Mouse (Mus musculus): ENCODE results near the gene P4htm.
A peak's percentile ranks its signal among the peaks of the same experiment; 100 is the strongest.

The P4htm gene

GRCm38 (mm10) chr9:108577025-108577424, 20.4 kb downstream of the P4htm start:
- DNase-seq, result no peak

- DNase-seq, result no peak
Measured at GRCm38 (mm10) chr9:108575321-108576297, 21.9 kb downstream of the P4htm start.

- no peak for DNase-seq
Measured at GRCm38 (mm10) chr9:108574921-108575320, 22.5 kb downstream of the P4htm start.

GRCm38 (mm10) chr9:108573774-108574690, 23.4 kb downstream of the P4htm start:
- peak in 1 of 2 experiments; percentile 44 for DNase-seq

GRCm38 (mm10) chr9:108572321-108572720, 25.1 kb downstream of the P4htm start:
- no peak for DNase-seq

- no peak for DNase-seq
Measured at GRCm38 (mm10) chr9:108571401-108571973, 26.0 kb downstream of the P4htm start.

GRCm38 (mm10) chr9:108570207-108570896, 27.1 kb downstream of the P4htm start:
- DNase-seq, result peak; percentile 82 to 85

GRCm38 (mm10) chr9:108569381-108570206, 27.9 kb downstream of the P4htm start, which contains the start of gene Dalrd3:
TSS of gene Dalrd3 (plus strand) at chr9:108569886.
- peak; percentile 94 to 96 for DNase-seq

GRCm38 (mm10) chr9:108568511-108568921, 29.0 kb downstream of the P4htm start:
- no peak for DNase-seq

GRCm38 (mm10) chr9:108567931-108568419, 29.5 kb downstream of the P4htm start:
- DNase-seq, result peak; percentile 47 to 58

GRCm38 (mm10) chr9:108566815-108567776, 30.4 kb downstream of the P4htm start, which contains the start of gene Ndufaf3:
TSS of gene Ndufaf3 (minus strand) at chr9:108567434.
- peak; percentile 97 to 98 for DNase-seq

GRCm38 (mm10) chr9:108565881-108566814, 31.3 kb downstream of the P4htm start:
- no peak for DNase-seq

- no peak for DNase-seq
Measured at GRCm38 (mm10) chr9:108564131-108564530, 33.3 kb downstream of the P4htm start.

- DNase-seq, result no peak
Measured at GRCm38 (mm10) chr9:108563671-108564070, 33.8 kb downstream of the P4htm start.

GRCm38 (mm10) chr9:108560227-108560841, 37.1 kb downstream of the P4htm start, which contains the start of gene Impdh2:
TSS of gene Impdh2 (plus strand) at chr9:108560286.
- peak; percentile 95 to 97 for DNase-seq

GRCm38 (mm10) chr9:108559169-108559568, 38.3 kb downstream of the P4htm start:
- no peak for DNase-seq

GRCm38 (mm10) chr9:108546875-108547274, 50.6 kb downstream of the P4htm start:
- DNase-seq, result no peak

GRCm38 (mm10) chr9:108545986-108546385, 51.5 kb downstream of the P4htm start:
- no peak for DNase-seq
